Mouse (Mus musculus) liver, embryonic 14.5 days (tissue): ENCODE measurements around the gene Aspdh.

Experiments
- CTCF ChIP-seq: IDR thresholded peaks from 2 replicates; pipeline ENCODE4 v1.5.1; 2016; ENCODE audit warnings: antibody characterized with exemption, low read depth, control low read depth
- EP300 ChIP-seq: IDR thresholded peaks from 2 replicates; pipeline ENCODE4 v1.6.1; 2016; ENCODE audit warnings: antibody characterized with exemption, low read depth

GRCm38 (mm10) chr7:44494681-44495080 lies 29.5 kb downstream of the Aspdh start:
- TF ChIP-seq CTCF (no peak), EP300 (no peak)
